Comparison of ENCODE assay signal across 13 mouse cellular contexts in the genomic region with DNA sequence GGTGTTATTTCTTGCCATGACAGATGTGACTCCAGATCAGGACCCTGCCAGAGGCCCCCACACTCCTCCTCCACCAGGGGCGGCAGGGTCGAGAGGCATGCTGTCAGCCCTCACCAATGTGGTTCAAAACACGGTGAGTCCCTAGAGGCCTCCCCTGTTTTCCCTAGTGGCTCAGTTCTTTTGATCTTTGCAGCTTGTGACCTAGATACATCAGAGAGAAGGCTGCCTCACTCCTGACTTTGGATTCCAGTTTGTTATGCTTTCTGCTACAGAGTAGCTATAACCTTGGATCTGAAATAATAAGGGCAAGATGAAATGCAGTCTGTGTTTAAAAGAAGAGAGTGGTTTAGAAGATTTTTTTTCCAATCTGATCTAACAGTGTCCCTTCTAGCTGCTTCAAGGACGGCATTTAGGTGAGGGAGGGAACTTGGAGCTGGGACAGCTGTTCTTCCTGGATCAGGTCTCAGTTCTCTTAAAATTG. TPM values are rescaled to one million over a fixed set of nuclear protein-coding genes. Genes with fewer than 3 reads are reported as not detected.
A peak's percentile ranks its signal among the peaks of the same experiment; 100 is the strongest.
DNase-seq lines count a peak whose midpoint lies in the region; ATAC-seq and TF ChIP-seq lines count a peak whose summit lies in the region.
"Had no signal": no experiment of that assay in that cellular context is flagged by ENCODE, and none has a peak within 500 bp of the region (broad histone marks: within the 10 kb centered on the region; RNA-seq: fewer than 3 reads in every experiment).

No protein-coding gene starts in this region.

- no peaks in the 10 kb centered on the region for H3K27me3 ChIP-seq in forebrain, embryonic 14.5 days (replicated peaks; ENCODE audit: control insufficient read depth, insufficient read depth, low read length)
- H3K27me3 ChIP-seq in splenic B cell, adult 2 months (ENCODE audit: control insufficient read depth, insufficient read depth, low read length, poor library complexity, severe bottlenecking): no peaks in the 10 kb centered on the region
- H3K27me3 ChIP-seq in hindbrain, embryonic 13.5 days: no peaks in the 10 kb centered on the region
- H3K27me3 ChIP-seq: limb, embryonic 15.5 days; megakaryocyte, embryonic 14.5 days had no signal

- DNase-seq in left cerebral cortex, adult 2 months (ENCODE audit: extremely low spot score in 1 of 2, low spot score in 2 of 2): peak in 1 of 2 experiments; percentile 18
- DNase-seq in left cerebral cortex, adult 8-10 months (ENCODE audit: low spot score in 2 of 2): no peak
- DNase-seq in adrenal gland, postnatal 10 days: peak; percentile 64
- DNase-seq in forebrain, embryonic 14.5 days (ENCODE audit: low spot score): peak; percentile 23
- peak; percentile 43 for DNase-seq in splenic B cell, adult 2 months (ENCODE audit: low read depth, low spot score)
- DNase-seq in urinary bladder, adult 2 months (ENCODE audit: low spot score): no peak
- DNase-seq in cerebellum, adult 18-20 months: no peak
- DNase-seq: kidney, postnatal 25 days; right cerebral cortex, postnatal 14 days had no signal

- H3K9ac ChIP-seq in forebrain, embryonic 14.5 days (ENCODE audit: low read length): no peak overlapping the region
- H3K9ac ChIP-seq in hindbrain, embryonic 13.5 days: no peak overlapping the region
- H3K9ac ChIP-seq: limb, embryonic 15.5 days had no signal

- 0 out of 2 replicates have a peak, but pooled peaks cover 3% of the 10 kb centered on the region for H3K4me1 ChIP-seq in forebrain, embryonic 14.5 days (ENCODE audit: control insufficient read depth, insufficient read depth, low read length)
- H3K4me1 ChIP-seq in hindbrain, embryonic 13.5 days (replicated peaks): peaks cover 11% of the 10 kb centered on the region

- H3K4me3 ChIP-seq in left cerebral cortex, adult 2 months: no peak overlapping the region
- H3K4me3 ChIP-seq in forebrain, embryonic 14.5 days (ENCODE audit: low read depth, low read length): no peak overlapping the region
- no peak overlapping the region for H3K4me3 ChIP-seq in hindbrain, embryonic 13.5 days
- H3K4me3 ChIP-seq: erythroblast, embryonic 14.5 days; limb, embryonic 15.5 days; megakaryocyte, embryonic 14.5 days had no signal

- no peaks in the 10 kb centered on the region for H3K36me3 ChIP-seq in forebrain, embryonic 14.5 days (ENCODE audit: control insufficient read depth, insufficient read depth, low read length)
- H3K36me3 ChIP-seq in splenic B cell, adult 2 months (ENCODE audit: control insufficient read depth, insufficient read depth, low read length, poor library complexity, severe bottlenecking): no peaks in the 10 kb centered on the region
- no peaks in the 10 kb centered on the region for H3K36me3 ChIP-seq in hindbrain, embryonic 13.5 days

- peak overlapping the region; percentile 48; the same call in 1 of the 2 replicates for H3K27ac ChIP-seq in left cerebral cortex, adult 2 months
- no peak overlapping the region for H3K27ac ChIP-seq in forebrain, embryonic 14.5 days (ENCODE audit: low read depth, low read length)
- H3K27ac ChIP-seq in hindbrain, embryonic 13.5 days: no peak overlapping the region
- H3K27ac ChIP-seq: limb, embryonic 15.5 days had no signal

- H3K4me2 ChIP-seq in forebrain, embryonic 14.5 days (ENCODE audit: low read length): no peak overlapping the region
- no peak overlapping the region for H3K4me2 ChIP-seq in hindbrain, embryonic 13.5 days
- H3K4me2 ChIP-seq: limb, embryonic 15.5 days had no signal

- intact Hi-C loops in left cerebral cortex, adult 2 months (cut with DNase I): loop anchor here (2.0 kb wide), 1 partner anchor 125 kb away; no protein-coding TSS in a partner anchor

- 59% methylated on average over 4 of the region's 4 CpGs for WGBS in forebrain, embryonic 14.5 days
- WGBS in hindbrain, embryonic 13.5 days: 45% methylated on average over 4 of the region's 4 CpGs

- peak; percentile 35; the same call in 1 of the 2 replicates for ATAC-seq in forebrain, embryonic 14.5 days
- no peak for ATAC-seq in hindbrain, embryonic 13.5 days (ENCODE audit: low FRiP score)

- no peak; the same call in 1 of the 2 replicates for TF ChIP-seq CTCF in left cerebral cortex, adult 2 months (IDR thresholded peaks at IDR 0.05)

- no peaks in the 10 kb centered on the region for H3K9me3 ChIP-seq in forebrain, embryonic 14.5 days (replicated peaks; ENCODE audit: control insufficient read depth, low read length)
- no peaks in the 10 kb centered on the region for H3K9me3 ChIP-seq in hindbrain, embryonic 13.5 days
- H3K9me3 ChIP-seq: limb, embryonic 15.5 days had no signal

RNA-seq across cellular contexts. Expression of gene Fam114a1, which starts 36.2 kb away (rescaled TPM):
- 1 to 10 TPM; 3.7 to 4.1 TPM for total RNA-seq in left cerebral cortex, adult 2 months (2021)
- total RNA-seq in left cerebral cortex, adult 8-10 months (2022): 1 to 10 TPM; 5.9 to 8.2 (median 7.6) TPM
- 10 to 100 TPM; 28.1 to 28.4 TPM for total RNA-seq in adrenal gland, postnatal 10 days (2021)
- 4.5 and 5.6 TPM in 2 replicates for polyA plus RNA-seq in forebrain, embryonic 14.5 days (2014; fragmentation: Nextera tagmentation; extraction: Ambion mirVana)
- polyA plus RNA-seq in urinary bladder, adult 2 months (2012; rRNA removed): 73.8 and 75.7 TPM in 2 replicates
- polyA plus RNA-seq in hindbrain, embryonic 13.5 days (2015; fragmentation: Nextera tagmentation; extraction: Ambion mirVana): 11.8 and 13.3 TPM in 2 replicates
- polyA plus RNA-seq: erythroblast, embryonic 14.5 days had no signal

RNA-seq across cellular contexts. Expression of gene Tlr6, which starts 46.2 kb away (rescaled TPM):
- under 1 TPM; 0.50 to 0.70 TPM for total RNA-seq in left cerebral cortex, adult 2 months (2021)
- total RNA-seq in left cerebral cortex, adult 8-10 months (2022): 1 to 10 TPM; 1.5 to 2.8 (median 1.5) TPM
- total RNA-seq in adrenal gland, postnatal 10 days (2021): 1 to 10 TPM; 1.8 TPM
- polyA plus RNA-seq in forebrain, embryonic 14.5 days (2014; fragmentation: Nextera tagmentation; extraction: Ambion mirVana): 0.38 and 0.48 TPM in 2 replicates
- polyA plus RNA-seq in urinary bladder, adult 2 months (2012; rRNA removed): 1.7 and 1.8 TPM in 2 replicates
- polyA plus RNA-seq in hindbrain, embryonic 13.5 days (2015; fragmentation: Nextera tagmentation; extraction: Ambion mirVana): 0.42 and 0.57 TPM in 2 replicates
- polyA plus RNA-seq: erythroblast, embryonic 14.5 days had no signal

Comparison
In these comparisons a context has a peak if more than half of its experiments do, and no peak if none do; other contexts are left out.
1. DNase-seq: peak in adrenal gland, postnatal 10 days (single experiment), forebrain, embryonic 14.5 days (single experiment) and splenic B cell, adult 2 months (single experiment); none in left cerebral cortex, adult 8-10 months (0 of 2), urinary bladder, adult 2 months (single experiment) and cerebellum, adult 18-20 months (0 of 2).